Mouse (Mus musculus) lung, postnatal 0 days (tissue): ENCODE results near the gene Fam50b.

ENCODE experiments used
- CTCF ChIP-seq: IDR thresholded peaks from 2 replicates; pipeline ENCODE4 v1.5.1; 2016; ENCODE audit warnings: antibody characterized with exemption, mild to moderate bottlenecking
- EP300 ChIP-seq: IDR thresholded peaks from 2 replicates; pipeline ENCODE4 v1.6.1; 2016; ENCODE audit warnings: antibody characterized with exemption, mild to moderate bottlenecking, control low read depth

DNA sequence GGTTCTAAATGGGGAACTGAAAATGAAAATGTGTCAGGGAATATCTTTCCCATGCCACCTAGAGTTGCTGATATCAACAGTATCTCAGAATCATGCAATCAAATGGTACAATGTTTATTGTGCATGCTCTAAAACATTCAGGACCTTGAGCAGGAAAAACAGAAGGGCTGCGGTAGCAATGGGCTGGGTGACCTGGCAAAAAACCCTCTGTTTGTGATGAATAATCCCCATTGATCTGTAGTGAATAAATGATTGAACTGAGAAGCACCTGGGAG is 4.0 kb downstream of the Fam50b start:
- TF ChIP-seq CTCF (no peak), EP300 (no peak)
